Mouse (Mus musculus) kidney, postnatal 10 days (tissue): Measurements from ENCODE around the gene Pdcd6ip.
"Not testable (repeated sequence)": the region's sequence is repeated elsewhere in the genome, so short reads cannot be mapped to it uniquely, and the experiment has no call there.

Experiments
- DNase-seq: peaks from one replicate; pipeline ENCODE4 v3.0.0; 2021; ENCODE audit warnings: mixed read lengths

Gene Pdcd6ip

DNA sequence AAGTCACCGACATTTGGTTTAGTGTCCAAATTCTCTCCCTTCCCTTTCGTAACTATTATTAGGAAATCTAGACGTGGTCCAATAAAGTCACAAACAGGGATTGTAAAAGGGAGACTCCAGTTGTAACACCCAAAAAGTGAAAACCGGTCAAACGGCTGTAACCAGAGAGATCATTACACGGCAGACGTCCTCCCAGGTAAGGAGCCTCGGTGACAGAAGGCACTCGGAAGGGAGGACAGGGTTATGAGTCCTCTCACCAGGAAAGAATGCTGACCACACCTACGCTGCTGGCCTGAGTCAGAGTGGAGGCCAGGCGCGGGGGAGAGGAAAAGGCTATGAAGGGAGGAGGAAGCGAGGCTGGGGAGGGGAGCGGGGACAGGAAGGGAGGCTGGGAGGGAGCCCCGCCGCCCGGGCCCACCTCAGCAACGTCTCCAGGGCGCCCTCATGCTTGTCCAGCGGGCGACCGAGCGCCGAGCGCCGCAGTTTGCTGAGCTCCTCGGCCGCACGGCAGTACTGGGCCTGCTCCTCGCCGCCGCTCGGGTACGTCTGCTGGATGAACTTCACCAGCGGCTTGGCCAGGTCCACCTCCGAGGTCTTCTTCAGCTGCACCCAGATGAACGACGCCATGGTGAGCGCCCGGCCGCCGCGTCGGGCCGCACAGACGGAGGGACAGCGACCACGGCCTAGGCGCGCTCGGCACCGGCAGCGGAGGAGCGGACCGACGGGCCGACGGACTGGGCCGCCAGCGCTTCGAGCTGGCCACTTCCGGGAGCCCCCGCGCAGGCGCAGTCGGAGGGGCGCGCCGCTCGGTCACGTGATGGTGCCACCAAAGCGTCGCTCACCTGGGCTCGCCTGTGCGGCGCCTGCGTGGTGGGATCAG, at the start of gene Pdcd6ip:
TSS of gene Pdcd6ip (minus strand) at position 779 of the 880 bp plus-strand sequence.
- peak; percentile 95 for DNase-seq

GRCm38 (mm10) chr9:113755888-113756719, 48.0 kb upstream of the Pdcd6ip start:
- DNase-seq = no peak

DNA sequence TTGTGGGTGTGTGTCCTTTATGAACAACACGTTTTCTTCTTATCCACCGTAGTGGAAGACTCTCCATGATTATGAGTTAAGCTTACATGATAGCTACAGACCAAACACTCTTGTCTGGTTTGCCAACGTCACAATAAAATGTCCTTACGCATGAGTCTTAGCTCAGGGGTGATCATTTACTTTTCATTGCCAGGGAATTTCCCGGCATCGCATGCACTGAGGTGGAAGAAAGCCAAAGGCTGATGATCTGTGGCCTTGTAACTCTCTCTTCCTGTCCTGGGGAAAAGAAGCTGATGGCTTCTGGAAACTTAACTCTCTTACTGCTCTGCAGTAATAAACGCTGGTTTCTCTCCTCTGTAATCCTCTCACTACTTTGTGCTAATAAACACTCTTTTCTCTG, 41.3 kb upstream of the Pdcd6ip start:
- peak; percentile 69 for DNase-seq

DNA sequence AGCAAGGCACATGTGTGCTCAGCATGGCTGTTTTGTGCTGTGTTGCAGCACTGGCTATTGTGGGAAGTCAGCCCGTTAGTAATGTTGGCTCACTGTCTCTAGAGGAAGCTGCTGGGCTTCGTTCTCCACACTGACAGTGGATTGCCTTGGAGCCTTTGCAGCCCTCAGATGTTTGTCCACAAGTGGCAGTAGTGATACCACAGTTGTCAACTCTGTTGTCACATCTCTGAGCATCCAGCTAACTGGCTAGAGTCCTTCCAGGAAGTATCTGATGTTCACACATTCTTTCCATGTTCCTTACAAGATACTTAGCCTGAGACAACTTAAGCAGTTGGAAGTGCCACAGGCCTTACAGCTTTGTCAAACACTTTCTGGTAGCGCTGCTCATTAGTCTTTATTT, 35.2 kb upstream of the Pdcd6ip start:
- DNase-seq = no peak

GRCm38 (mm10) chr9:113742361-113742794, 34.3 kb upstream of the Pdcd6ip start:
- peak; percentile 23 for DNase-seq

DNA sequence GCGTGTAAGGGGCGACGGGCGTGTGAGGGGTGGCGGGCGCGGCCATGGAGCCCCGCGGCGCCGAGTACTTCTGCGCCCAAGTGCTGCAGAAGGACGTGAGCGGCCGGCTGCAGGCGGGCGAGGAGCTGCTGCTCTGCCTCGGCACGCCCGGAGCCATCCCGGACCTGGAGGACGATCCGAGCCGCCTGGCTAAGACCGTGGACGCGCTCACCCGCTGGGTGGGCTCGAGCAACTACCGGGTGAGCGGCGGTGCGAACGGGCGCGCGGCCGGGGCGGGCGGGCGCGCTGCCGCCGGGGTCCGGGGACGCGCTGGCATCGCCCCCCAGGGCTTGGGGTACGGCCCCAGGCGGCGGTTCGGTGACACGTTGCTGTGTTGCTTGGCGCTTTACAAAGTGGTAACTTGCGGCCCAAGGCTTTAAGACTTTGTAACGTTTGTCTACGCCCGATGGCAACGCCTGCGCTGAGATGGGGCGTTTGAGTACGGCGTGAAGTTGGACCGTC, 33.6 kb upstream of the Pdcd6ip start:
- peak; percentile 68 for DNase-seq

GRCm38 (mm10) chr9:113741108-113741636, 33.1 kb upstream of the Pdcd6ip start, which contains the start of gene Clasp2:
Gene Clasp2, plus strand, starts transcription at chr9:113741473.
- DNase-seq = peak; percentile 88

DNA sequence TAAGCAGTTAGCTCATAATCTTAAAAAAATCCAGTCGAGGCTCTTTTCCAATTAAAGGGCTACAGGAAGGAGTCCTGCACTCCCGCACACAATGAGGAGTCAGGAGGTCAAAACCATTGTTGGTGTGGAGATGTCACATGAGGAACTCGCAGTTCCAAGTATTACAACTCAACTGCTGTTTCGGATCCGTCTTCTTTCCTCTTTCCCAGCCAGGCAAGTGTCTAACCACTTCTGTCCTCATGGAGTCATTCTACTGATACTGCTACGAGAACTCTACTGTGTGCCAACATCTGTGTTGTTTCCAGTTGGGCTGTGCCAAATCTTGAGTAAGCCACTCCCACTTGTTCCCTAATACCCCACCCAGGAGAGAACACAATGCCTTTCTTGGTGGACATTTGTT, 30.9 kb upstream of the Pdcd6ip start:
- DNase-seq = peak; percentile 35

GRCm38 (mm10) chr9:113738021-113738420, 30.0 kb upstream of the Pdcd6ip start:
- DNase-seq = peak; percentile 15

DNA sequence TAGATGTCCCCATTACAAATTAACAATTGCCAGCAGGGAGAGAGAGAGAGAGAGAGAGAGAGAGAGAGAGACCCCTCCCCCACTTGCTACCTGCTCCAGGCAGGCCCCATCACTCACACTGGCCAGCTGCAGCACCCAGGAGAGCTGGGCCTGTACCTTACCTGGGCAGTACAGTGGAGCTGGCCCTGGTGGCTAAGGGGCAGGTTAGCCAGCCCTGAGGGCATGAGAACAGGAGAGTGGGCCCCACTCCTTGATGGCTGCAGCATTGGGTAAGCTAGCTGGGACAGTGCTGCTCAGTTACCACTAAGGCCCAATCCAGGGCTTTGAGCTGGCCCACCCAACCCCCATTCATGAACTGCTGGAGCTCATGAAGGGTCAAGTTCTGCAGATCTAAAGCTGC, 27.9 kb upstream of the Pdcd6ip start:
- DNase-seq = no peak

DNA sequence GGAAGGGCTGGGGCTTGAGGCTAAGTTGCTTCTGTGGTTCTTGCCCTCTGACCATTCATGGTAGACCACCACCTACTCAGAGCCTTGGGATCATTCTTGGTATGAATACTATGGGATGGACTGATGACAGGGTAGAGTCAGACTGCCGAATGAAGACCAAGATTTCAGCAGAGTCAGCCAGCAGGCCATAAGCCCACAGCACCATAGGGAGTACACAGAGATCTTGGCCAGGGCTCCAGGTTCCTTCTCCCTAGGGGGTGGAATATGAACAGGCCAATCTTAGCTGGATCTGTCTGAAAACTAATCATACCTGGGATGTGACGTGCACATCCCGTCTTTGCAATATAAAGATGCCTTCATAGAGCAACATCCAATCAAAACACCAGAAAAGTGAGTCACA, 23.5 kb upstream of the Pdcd6ip start:
- no peak for DNase-seq

DNA sequence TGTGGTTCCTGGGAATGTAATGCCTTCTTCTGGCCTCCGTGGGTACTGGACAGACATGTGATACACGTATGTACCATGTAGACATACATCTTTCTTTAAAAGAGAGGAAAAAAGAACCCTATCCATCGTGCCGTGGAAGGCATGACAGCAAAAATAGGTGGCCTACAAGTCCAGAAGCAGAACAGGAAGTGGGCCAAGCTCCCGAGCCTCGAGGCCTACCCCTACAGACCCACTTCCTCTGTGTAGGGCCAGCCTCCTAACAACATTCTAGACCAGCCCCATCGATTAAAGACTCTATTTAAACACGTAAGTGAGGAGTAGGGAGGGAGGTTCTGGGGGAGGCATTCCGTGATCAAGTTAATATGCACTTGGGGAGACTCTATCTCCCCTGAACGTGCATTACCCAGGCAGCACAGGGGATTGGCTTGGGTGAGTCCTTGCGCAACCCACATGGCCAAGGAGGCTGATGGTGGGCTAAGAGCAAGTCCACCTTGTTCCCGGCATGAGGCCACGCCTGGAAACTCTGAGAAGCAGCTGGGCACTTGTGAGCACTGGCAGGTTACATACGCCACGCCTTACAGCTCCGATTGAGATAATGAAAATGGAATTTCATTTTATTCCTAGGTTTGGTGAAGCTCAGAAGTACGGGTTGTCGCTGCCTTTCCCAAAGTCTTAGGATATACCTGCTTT, 19.1 kb upstream of the Pdcd6ip start:
- DNase-seq = no peak

GRCm38 (mm10) chr9:113726131-113726530, 18.1 kb upstream of the Pdcd6ip start:
- DNase-seq = no peak

DNA sequence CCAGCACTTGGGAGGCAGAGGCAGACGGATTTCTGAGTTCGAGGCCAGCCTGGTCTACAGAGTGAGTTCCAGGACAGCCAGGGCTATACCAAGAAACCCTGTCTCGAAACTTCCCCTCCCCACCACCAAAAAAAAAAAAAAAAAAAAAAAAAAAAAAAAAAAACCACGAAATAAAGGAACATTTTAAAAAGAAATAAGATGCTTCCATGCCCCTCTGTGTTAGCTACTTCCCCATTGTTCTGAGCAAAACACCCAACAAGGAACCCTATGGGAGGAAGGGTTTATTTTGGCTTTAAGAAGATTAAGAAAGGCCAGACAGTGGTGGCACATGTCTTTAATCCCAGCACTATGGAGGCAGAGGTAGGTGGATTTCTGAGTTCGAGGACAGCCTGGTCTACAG, 17.6 kb upstream of the Pdcd6ip start:
- DNase-seq = not testable (repeated sequence)

DNA sequence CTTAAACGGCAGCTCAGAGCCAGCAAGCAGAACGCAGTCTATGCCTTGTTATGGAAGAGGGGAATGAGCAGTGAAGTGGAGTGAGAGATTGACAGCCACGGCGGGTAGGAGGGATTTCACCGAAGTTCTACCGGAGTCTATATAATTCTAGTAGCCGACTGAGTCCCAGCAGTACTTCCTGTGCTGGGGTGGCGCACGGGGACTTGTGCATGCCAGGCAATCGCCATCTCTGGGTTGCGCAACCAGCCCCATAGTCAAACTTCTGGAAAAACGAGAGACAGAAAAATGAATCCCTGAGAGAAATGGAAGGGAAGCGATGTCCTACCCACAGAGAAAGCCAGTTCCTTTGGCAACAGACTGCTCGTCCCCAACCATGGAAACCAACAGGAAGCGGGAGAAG, 16.6 kb upstream of the Pdcd6ip start:
- DNase-seq = no peak

- DNase-seq = peak; percentile 66
Observed at GRCm38 (mm10) chr9:113719063-113719462, 11.0 kb upstream of the Pdcd6ip start.

DNA sequence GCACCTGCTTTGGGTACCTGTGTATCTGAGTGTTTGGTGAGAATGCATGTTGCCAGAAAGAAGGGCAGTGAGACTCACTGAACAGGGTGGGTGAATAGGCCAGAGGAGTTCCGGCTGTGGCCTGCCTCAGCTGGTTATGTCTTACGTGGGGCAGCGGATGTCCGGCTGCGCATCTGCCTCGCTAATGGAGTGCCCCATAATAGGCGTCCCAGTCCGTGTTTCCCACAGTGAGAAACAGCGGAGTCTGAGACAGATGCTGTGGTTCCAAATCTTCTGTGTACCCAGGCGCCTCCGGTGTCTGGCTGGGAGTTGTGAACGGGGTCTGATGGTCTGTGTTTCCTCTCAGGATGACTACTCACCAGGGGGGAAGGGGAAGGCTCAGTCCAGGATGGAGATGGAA, 2.8 kb upstream of the Pdcd6ip start:
- no peak for DNase-seq

DNA sequence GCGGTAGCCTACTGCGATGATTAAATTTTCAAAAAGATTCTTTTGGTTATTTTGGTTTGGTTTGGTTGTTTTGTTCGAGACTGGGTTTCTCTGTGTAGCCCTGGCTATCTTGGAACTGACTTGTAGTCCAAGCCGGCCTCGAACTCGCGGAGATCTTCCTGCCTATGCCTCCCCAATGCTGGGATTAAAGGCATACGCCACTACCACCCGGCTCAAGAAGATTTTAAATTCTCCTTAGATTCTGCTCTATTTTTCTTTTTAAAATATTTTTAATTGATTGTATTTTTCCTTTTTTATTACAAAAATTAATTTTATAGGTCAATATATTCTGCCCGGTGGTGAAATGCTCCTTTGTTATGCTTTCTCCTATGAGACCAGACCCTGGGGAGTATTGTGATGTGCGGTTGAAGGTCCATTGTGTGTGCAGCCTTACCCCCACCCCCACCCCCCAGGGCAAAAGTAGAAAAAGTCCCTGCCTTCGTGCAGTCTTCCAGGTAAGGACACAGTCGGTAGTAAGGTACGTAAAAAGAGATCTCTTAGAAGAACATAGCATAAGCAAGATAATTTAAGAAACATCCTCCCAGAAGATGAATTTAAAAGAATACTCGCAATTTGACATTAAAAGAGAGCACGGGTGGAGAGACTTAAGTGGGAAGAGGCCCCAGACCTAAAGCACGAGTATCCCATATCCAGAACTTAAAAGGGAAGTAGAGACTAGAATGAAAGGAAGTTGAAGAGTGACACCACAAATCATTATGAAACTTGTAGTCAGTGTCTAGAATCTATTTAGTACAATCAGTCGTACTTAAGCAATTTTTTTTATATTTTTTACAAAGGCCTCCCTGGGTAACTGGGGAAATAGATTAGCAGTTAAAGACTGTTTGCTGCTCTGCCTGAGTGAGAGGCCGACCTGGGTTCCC, 562 bp upstream of the Pdcd6ip start:
- DNase-seq = no peak

DNA sequence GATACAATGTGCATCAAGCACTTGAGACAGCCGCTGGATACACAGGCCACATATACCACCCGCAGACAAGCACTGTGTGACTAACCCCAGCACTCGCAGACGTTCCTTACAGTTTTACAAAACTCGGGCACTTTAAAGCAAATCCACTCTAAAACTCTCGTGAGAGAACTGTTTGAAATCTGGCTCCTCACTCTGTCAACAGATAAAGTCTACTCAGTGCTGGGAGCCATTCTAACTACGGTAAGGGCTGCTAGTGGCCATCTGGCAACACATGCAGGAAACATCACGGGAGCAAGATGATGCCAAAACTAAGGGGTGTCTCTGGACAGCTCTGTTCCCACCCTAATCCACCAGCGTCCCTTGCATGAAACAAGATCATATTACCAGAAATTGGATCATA, 1.2 kb downstream of the Pdcd6ip start:
- no peak for DNase-seq

- DNase-seq = no peak
Observed at GRCm38 (mm10) chr9:113706108-113706507, 2.0 kb downstream of the Pdcd6ip start.

DNA sequence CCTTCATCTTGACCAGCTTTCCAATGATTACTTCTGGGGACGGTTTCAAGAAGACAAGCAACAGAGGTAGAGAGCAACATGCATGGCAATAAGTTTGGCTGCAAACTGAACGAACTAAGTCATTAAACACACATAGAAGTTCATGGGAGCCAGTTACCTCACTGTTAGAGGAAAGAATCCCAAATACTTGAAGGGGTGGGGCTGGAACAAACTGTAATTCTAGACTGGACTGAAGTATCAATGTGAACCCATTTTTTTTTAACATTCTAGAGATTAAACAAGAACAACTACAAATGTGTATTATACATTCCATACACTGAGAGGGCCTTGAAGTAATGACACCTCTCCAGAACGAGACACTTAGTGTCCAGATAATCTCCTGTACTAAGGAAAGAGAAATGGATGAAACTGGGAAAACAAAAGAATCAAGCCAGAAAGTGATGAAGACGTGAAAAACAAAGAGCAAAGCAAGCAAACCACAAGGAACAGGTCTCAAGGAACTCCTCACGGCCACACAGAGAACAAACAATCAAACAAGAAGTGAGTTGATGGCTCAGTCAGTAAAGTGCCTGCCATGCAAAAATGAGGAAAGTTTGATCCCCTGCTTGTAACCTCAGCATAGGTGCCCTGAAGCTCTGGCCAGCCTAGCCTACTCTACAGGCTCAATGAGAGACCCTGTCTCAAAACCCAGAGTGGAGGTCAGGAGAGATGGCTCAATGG, 6.5 kb downstream of the Pdcd6ip start:
- no peak for DNase-seq
